Mouse (Mus musculus) myocyte (in vitro differentiated cells): Measurements from ENCODE around the gene Gpha2.

Source experiments
- CEBPB ChIP-seq: IDR thresholded peaks from 2 replicates; pipeline ENCODE4 v1.6.1; 2011; ENCODE audit warnings: mild to moderate bottlenecking, moderate library complexity; ENCODE audit not compliant: poor library complexity, insufficient read depth, severe bottlenecking
- E2F4 ChIP-seq: IDR thresholded peaks from one replicate; pipeline ENCODE4 v1.6.1; 2011; ENCODE audit warnings: mild to moderate bottlenecking, control low read depth, moderate library complexity; ENCODE audit not compliant: insufficient read depth
- MAX ChIP-seq: IDR thresholded peaks from one replicate; pipeline ENCODE4 v1.6.1; 2011; ENCODE audit warnings: low read depth, mild to moderate bottlenecking, control low read depth
- MYOD1 ChIP-seq, 3 experiments: IDR thresholded peaks; one replicate each; pipeline ENCODE4 v1.6.1; 2011; ENCODE audit warnings: control low read depth in 2 of 3, low read depth in 2 of 3, mild to moderate bottlenecking in 2 of 3, moderate library complexity in 1 of 3; ENCODE audit not compliant: insufficient read length in 2 of 3, control insufficient read depth in 1 of 3
- POLR2A ChIP-seq: IDR thresholded peaks from one replicate; pipeline ENCODE4 v1.6.1; 2011; ENCODE audit warnings: low read depth, mild to moderate bottlenecking, control low read depth, moderate library complexity; ENCODE audit not compliant: insufficient read length
- POLR2AphosphoS2 ChIP-seq: IDR thresholded peaks from one replicate; pipeline ENCODE4 v1.6.1; 2011; ENCODE audit warnings: low read depth, control low read depth; ENCODE audit not compliant: insufficient read length
- USF1 ChIP-seq: IDR thresholded peaks from one replicate; pipeline ENCODE4 v1.6.1; 2011; ENCODE audit warnings: low read depth, mild to moderate bottlenecking, control low read depth, moderate library complexity

DNA sequence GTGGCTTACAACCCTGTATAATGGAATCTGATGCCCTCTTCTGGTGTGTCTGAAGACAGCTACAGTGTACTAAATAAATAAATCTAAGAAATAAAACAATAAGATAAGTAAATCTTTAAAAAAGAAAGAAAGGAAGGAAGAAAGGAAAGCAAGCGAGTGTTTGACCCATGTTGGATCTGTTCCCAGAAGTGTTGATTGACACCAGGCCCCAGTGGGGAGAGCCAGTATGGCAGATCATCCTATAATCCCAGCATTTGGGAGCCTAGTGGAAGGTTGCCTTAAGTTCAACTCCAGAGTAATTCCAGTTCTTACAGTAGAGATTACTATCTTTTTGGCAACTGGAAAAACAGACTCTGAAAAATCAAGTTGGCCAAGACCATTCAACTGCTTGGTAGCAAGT, 19.6 kb downstream of the Gpha2 start:
- TF ChIP-seq CEBPB (no peak), POLR2A (no peak), MYOD1 (IDR thresholded peaks at IDR 0.05; ENCODE audit: control insufficient read depth in 1 of 3, insufficient read length in 2 of 3, low read depth in 2 of 3) (no peak), POLR2AphosphoS2 (no peak), MAX (no peak), E2F4 (no peak), USF1 (no peak)
